ENCODE assay signal across 11 mouse cellular contexts in the genomic region with DNA sequence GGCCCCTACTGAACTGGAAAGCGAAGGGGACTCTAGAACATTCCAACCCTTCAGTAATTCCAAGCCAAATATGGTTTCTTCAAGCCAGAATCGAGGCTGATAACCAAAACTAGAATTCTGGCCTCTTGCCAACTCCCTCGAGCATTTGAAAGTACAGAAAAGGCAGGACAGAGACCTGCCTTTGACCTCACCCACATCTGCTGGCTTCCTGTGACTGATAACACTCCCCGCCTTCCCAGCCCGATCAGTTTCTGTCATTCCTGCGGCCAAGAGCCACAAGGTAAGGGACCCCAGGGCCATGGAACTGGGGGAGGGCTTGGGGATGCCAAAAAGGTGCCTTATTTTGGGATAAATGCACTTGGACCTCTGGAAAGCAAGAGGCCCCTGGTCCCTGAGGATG. TPM values are rescaled to one million over a fixed set of nuclear protein-coding genes. Genes with fewer than 3 reads are reported as not detected.
DNase-seq lines count a peak whose midpoint lies in the region; ATAC-seq and TF ChIP-seq lines count a peak whose summit lies in the region.
"Had no signal": no experiment of that assay in that cellular context is flagged by ENCODE, and none has a peak within 500 bp of the region (broad histone marks: within the 10 kb centered on the region; RNA-seq: fewer than 3 reads in every experiment).

No protein-coding gene starts in this region.

- DNase-seq in heart, adult 11 months: peak; percentile 94
- DNase-seq in heart, postnatal 25 days (ENCODE audit: low spot score): no peak
- DNase-seq in liver, embryonic 14.5 days (ENCODE audit: low read depth in 3 of 3, low spot score in 3 of 3): peak; percentile 95 to 96 (median 96)
- no peak for DNase-seq in urinary bladder, postnatal 4 days (ENCODE audit: low spot score in 2 of 2)
- DNase-seq in cerebellum, postnatal 36 days: no peak
- no peak for DNase-seq in right cerebral cortex, postnatal 25 days
- DNase-seq: layer of hippocampus, postnatal 36 days had no signal

- 10% methylated on average over 6 of the region's 6 CpGs for WGBS in liver, embryonic 14.5 days (ENCODE audit: insufficient replicate concordance)

- no peaks in the 10 kb centered on the region for H3K9me3 ChIP-seq in E14TG2a.4 (ENCODE audit: low read length)
- no peaks in the 10 kb centered on the region for H3K9me3 ChIP-seq in erythroblast, embryonic 14.5 days (ENCODE audit: control insufficient read depth, low read length)
- H3K9me3 ChIP-seq in liver, embryonic 14.5 days (ENCODE audit: control insufficient read depth, low read length): no peaks in the 10 kb centered on the region
- H3K9me3 ChIP-seq: forebrain, embryonic 15.5 days had no signal

- peak overlapping the region; percentile 59; the same call in 1 of the 2 replicates for H3K4me3 ChIP-seq in E14TG2a.4 (replicated peaks; ENCODE audit: low read length)
- peak overlapping the region; percentile 79 for H3K4me3 ChIP-seq in erythroblast, embryonic 14.5 days (replicated peaks)
- peak overlapping the region; percentile 65 to 66 for H3K4me3 ChIP-seq in liver, embryonic 14.5 days (ENCODE audit: insufficient read depth in 1 of 2, low read depth in 2 of 2, low read length in 2 of 2)
- H3K4me3 ChIP-seq: forebrain, embryonic 15.5 days had no signal

- peak overlapping the region; percentile 75 for H3K4me2 ChIP-seq in liver, embryonic 14.5 days (ENCODE audit: low read depth)
- H3K4me2 ChIP-seq: forebrain, embryonic 15.5 days had no signal

- peak; percentile 78 for TF ChIP-seq EP300 in liver, embryonic 14.5 days (IDR thresholded peaks at IDR 0.05; ENCODE audit: low read depth)

- no peak for TF ChIP-seq CTCF in E14TG2a.4 (conservative IDR thresholded peaks at IDR 0.05; ENCODE audit: low read length)
- no peak for TF ChIP-seq CTCF in liver, embryonic 14.5 days (IDR thresholded peaks at IDR 0.05; ENCODE audit: low read depth)

- H3K4me1 ChIP-seq in E14TG2a.4 (replicated peaks; ENCODE audit: low read depth, low read length): peaks cover 72% of the 10 kb centered on the region
- peaks cover 83% of the 10 kb centered on the region for H3K4me1 ChIP-seq in erythroblast, embryonic 14.5 days (ENCODE audit: control insufficient read depth)
- peaks cover 49 to 53% of the 10 kb centered on the region in 2 experiments for H3K4me1 ChIP-seq in liver, embryonic 14.5 days (replicated peaks; ENCODE audit: control insufficient read depth in 2 of 2, insufficient read depth in 2 of 2, low read length in 1 of 2)

- H3K36me3 ChIP-seq in E14TG2a.4 (ENCODE audit: insufficient read depth, low read length): peaks cover 63% of the 10 kb centered on the region
- H3K36me3 ChIP-seq in erythroblast, embryonic 14.5 days (ENCODE audit: control insufficient read depth): peaks cover 88% of the 10 kb centered on the region
- H3K36me3 ChIP-seq in liver, embryonic 14.5 days (replicated peaks; ENCODE audit: control insufficient read depth, insufficient read depth, low read depth): peaks cover 42% of the 10 kb centered on the region

- intact Hi-C loops in heart, postnatal 25 days (cut with DNase I): no loop called here

- H3K27ac ChIP-seq in liver, embryonic 14.5 days: peak overlapping the region; percentile 95
- H3K27ac ChIP-seq: forebrain, embryonic 15.5 days had no signal

- H3K9ac ChIP-seq in liver, embryonic 14.5 days (replicated peaks): peak overlapping the region; percentile 87
- H3K9ac ChIP-seq: forebrain, embryonic 15.5 days had no signal

- H3K27me3 ChIP-seq in E14TG2a.4 (ENCODE audit: insufficient read depth, low read length): no peaks in the 10 kb centered on the region
- H3K27me3 ChIP-seq in erythroblast, embryonic 14.5 days (ENCODE audit: control insufficient read depth): no peaks in the 10 kb centered on the region
- no peaks in the 10 kb centered on the region for H3K27me3 ChIP-seq in liver, embryonic 14.5 days (ENCODE audit: control insufficient read depth, insufficient read depth, low read length)
- H3K27me3 ChIP-seq: forebrain, embryonic 15.5 days had no signal

- ATAC-seq in liver, embryonic 14.5 days (ENCODE audit: insufficient read depth): peak; percentile 84
- ATAC-seq: activated CD4-positive, CD25-positive, alpha-beta regulatory T cell, adult 4 months; forebrain, embryonic 15.5 days had no signal

RNA-seq across cellular contexts. Expression of a gene that starts 2.7 kb away (rescaled TPM):
- under 1 TPM; 0.14 to 0.18 TPM for total RNA-seq in heart, postnatal 25 days (2021)
- polyA plus RNA-seq in erythroblast, embryonic 14.5 days (2012): 0.02 and 0.03 TPM in 2 replicates
- 0.09 and 0.10 TPM in 2 replicates for polyA plus RNA-seq in liver, embryonic 14.5 days (2012; rRNA removed)
- polyA plus RNA-seq in liver, embryonic 14.5 days (2014; fragmentation: Nextera tagmentation; extraction: Ambion mirVana): 0.05 and 0.11 TPM in 2 replicates
- polyA plus RNA-seq: activated CD4-positive, CD25-positive, alpha-beta regulatory T cell, adult 4 months had no signal

RNA-seq across cellular contexts. Expression of a gene that starts 36.8 kb away (rescaled TPM):
- total RNA-seq in heart, postnatal 25 days (2021): 10 to 100 TPM in 1 of 2 experiments, 1 to 10 TPM in 1; 8.2 to 10.1 TPM
- not detected in 2 replicates for polyA plus RNA-seq in erythroblast, embryonic 14.5 days (2012)
- polyA plus RNA-seq in liver, embryonic 14.5 days (2012; rRNA removed): 0.39 and 0.44 TPM in 2 replicates
- polyA plus RNA-seq in liver, embryonic 14.5 days (2014; fragmentation: Nextera tagmentation; extraction: Ambion mirVana): 0.04 and 0.15 TPM in 2 replicates

RNA-seq across cellular contexts. Expression of a gene that starts 50.5 kb away (rescaled TPM):
- 1 to 10 TPM; 2.2 to 2.4 TPM for total RNA-seq in heart, postnatal 25 days (2021)
- polyA plus RNA-seq in erythroblast, embryonic 14.5 days (2012): not detected in 2 replicates
- 0.87 and 1.0 TPM in 2 replicates for polyA plus RNA-seq in liver, embryonic 14.5 days (2012; rRNA removed)
- polyA plus RNA-seq in liver, embryonic 14.5 days (2014; fragmentation: Nextera tagmentation; extraction: Ambion mirVana): 0.48 and 0.77 TPM in 2 replicates

Comparison
In these comparisons a context has a peak if more than half of its experiments do, and no peak if none do; other contexts are left out.
1. DNase-seq: peak in heart, adult 11 months (single experiment) and liver, embryonic 14.5 days (3 of 3); none in heart, postnatal 25 days (single experiment), urinary bladder, postnatal 4 days (0 of 2), cerebellum, postnatal 36 days (0 of 2) and right cerebral cortex, postnatal 25 days (single experiment).
2. Peak in every context shown above with its lines, with median percentiles within 50 percentile points of each other: H3K4me3 ChIP-seq.